Mouse (Mus musculus) stomach, postnatal 0 days (tissue): ENCODE data around the gene Tmem82.

Experiments used
- CTCF ChIP-seq: IDR thresholded peaks from 2 replicates; pipeline ENCODE4 v1.5.1; 2016; ENCODE audit warnings: antibody characterized with exemption, low read depth, mild to moderate bottlenecking, moderate library complexity
- EP300 ChIP-seq: optimal IDR thresholded peaks from 2 replicates; pipeline ENCODE3; 2016; ENCODE audit warnings: antibody characterized with exemption

- TF ChIP-seq CTCF (no peak), EP300 (no peak)
Observed at GRCm38 (mm10) chr4:141624134-141624533, 5.7 kb upstream of the Tmem82 start.
